Mouse (Mus musculus) liver, embryonic 14.5 days (tissue): ENCODE results near the gene Srm.

Experiments
- CTCF ChIP-seq: IDR thresholded peaks from 2 replicates; pipeline ENCODE4 v1.5.1; 2016; ENCODE audit warnings: antibody characterized with exemption, low read depth, control low read depth
- EP300 ChIP-seq: IDR thresholded peaks from 2 replicates; pipeline ENCODE4 v1.6.1; 2016; ENCODE audit warnings: antibody characterized with exemption, low read depth

DNA sequence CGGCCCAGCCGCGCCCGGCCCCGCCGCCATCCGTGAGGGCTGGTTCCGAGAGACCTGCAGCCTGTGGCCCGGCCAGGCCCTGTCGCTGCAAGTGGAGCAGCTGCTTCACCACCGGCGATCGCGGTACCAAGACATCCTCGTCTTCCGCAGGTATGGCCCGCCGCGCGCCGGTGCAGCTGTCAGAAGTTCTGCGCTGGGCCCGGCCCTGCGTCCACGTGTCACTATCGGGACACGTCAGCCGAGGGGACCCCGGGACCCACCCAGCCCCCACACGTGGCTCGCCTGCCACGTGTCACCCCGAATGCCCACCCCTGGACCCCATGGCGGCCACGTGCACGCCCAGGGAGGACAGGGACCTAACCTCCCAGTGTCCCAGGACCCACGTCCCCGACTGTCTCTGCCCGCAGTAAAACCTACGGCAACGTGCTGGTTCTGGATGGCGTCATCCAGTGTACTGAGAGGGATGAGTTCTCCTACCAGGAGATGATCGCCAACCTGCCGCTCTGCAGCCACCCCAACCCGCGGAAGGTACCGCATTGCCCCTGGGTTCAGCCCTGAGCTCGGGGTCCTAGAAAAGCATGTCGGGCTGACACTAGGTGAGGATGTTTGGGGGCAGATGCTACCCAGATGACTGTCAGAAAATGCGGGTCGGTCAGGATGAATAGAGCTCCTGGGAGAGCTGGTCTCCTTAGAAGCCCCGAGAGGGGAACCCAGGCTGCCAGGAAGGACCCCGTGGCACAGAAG is 506 bp downstream of the Srm start:
- TF ChIP-seq CTCF (no peak), EP300 (no peak)
